Mouse (Mus musculus) bone marrow, adult 2 months (tissue): Measurements from ENCODE around the gene Rpl35. TPM values are rescaled to one million over a fixed set of nuclear protein-coding genes. Genes with fewer than 3 reads are reported as not detected.

ENCODE experiments used
- H3K27ac ChIP-seq: fragments of 200-500 bp; 2 replicates; pipeline ENCODE4 v1.5.1; 2012; ENCODE audit warnings: low read depth, mild to moderate bottlenecking, control low read depth, inconsistent platforms, low read length; ENCODE audit not compliant: control insufficient read depth, poor library complexity, insufficient read depth
- H3K4me1 ChIP-seq: fragments of 200-500 bp; 2 replicates; pipeline ENCODE4 v1.6.1; 2011; ENCODE audit warnings: low read length; ENCODE audit not compliant: control insufficient read depth, insufficient read depth
- H3K4me3 ChIP-seq: fragments of 200-500 bp; replicated peaks from 2 replicates; pipeline ENCODE3; 2011; ENCODE audit warnings: mild to moderate bottlenecking, low read depth, low read length, control low read depth; ENCODE audit not compliant: control insufficient read depth
- CTCF ChIP-seq: fragments of 200-500 bp; IDR thresholded peaks from 2 replicates; pipeline ENCODE4 v1.5.1; 2011; ENCODE audit warnings: low read length, control low read depth; ENCODE audit not compliant: control insufficient read depth, insufficient read depth
- POLR2A ChIP-seq: fragments of 200-500 bp; IDR thresholded peaks from 2 replicates; pipeline ENCODE4 v1.6.1; 2011; ENCODE audit warnings: low read depth, mild to moderate bottlenecking, control low read depth, low read length, borderline replicate concordance; ENCODE audit not compliant: control insufficient read depth
- WGBS: fragments of 180-500 bp; shearing (Covaris S2); methylation state at CpG from one replicate; pipeline ENCODE4 v1.1.7; 2018; 5-methylcytosine and 5-hydroxymethylcytosine counted together
- polyA plus RNA-seq: library from polyadenylated mRNA; stranded (reverse); fragments of >200 nt; gene quantifications from 2 replicates; pipeline ENCODE4 v1.2.4, GENCODE M21; 2011; ENCODE audit warnings: low replicate concordance; ENCODE audit not compliant: missing spikeins, insufficient read depth, insufficient read length

Rpl35 gene
- polyA plus RNA-seq, 1 experiment: 218 TPM

- Histone ChIP-seq H3K4me1 (peaks cover 5% of the 10 kb centered on the region), H3K27ac (peak overlapping the region; percentile 96), H3K4me3 (peak overlapping the region; percentile 88)
- WGBS: 2% methylated on average over 3 of the region's 3 CpGs
- no peak for TF ChIP-seq CTCF
- TF ChIP-seq POLR2A: no peak
Measured at GRCm38 (mm10) chr2:39008954-39009365, 3.5 kb upstream of the Rpl35 start.

GRCm38 (mm10) chr2:39008350-39008851 lies 3.0 kb upstream of the Rpl35 start:
- Histone ChIP-seq H3K4me1 (peaks cover 6% of the 10 kb centered on the region), H3K27ac (peak overlapping the region; percentile 96), H3K4me3 (peak overlapping the region; percentile 88)
- WGBS: under 1% methylated on average over 25 of the region's 25 CpGs
- TF ChIP-seq CTCF (no peak), POLR2A (no peak)

- H3K27ac ChIP-seq: peak overlapping the region; percentile 96
- H3K4me3 ChIP-seq: peak overlapping the region; percentile 88
- WGBS: under 1% methylated on average over 44 of the region's 44 CpGs
- H3K4me1 ChIP-seq: peaks cover 6% of the 10 kb centered on the region
- TF ChIP-seq POLR2A (peak; percentile 76; the same call in 1 of the 2 replicates), CTCF (no peak)
Measured at GRCm38 (mm10) chr2:39007865-39008264, 2.4 kb upstream of the Rpl35 start.

GRCm38 (mm10) chr2:39006149-39006730 lies 816 bp upstream of the Rpl35 start:
- Histone ChIP-seq H3K4me3 (no peak overlapping the region), H3K4me1 (peaks cover 5% of the 10 kb centered on the region), H3K27ac (no peak overlapping the region)
- TF ChIP-seq CTCF (no peak), POLR2A (no peak)
- 84% methylated on average over 14 of the region's 14 CpGs for WGBS

- under 1% methylated on average over 58 of the region's 58 CpGs for WGBS
- H3K4me1 ChIP-seq: peaks cover 5% of the 10 kb centered on the region
- TF ChIP-seq POLR2A (peak; percentile 58; the same call in 1 of the 2 replicates), CTCF (peak; percentile 3; the same call in 1 of the 2 replicates)
Measured at GRCm38 (mm10) chr2:39004880-39005435, 466 bp downstream of the Rpl35 start, which contains the start of gene Arpc5l. TSS of gene Arpc5l (plus strand) at chr2:39005348.

GRCm38 (mm10) chr2:39004372-39004771 lies 1.1 kb downstream of the Rpl35 start:
- Histone ChIP-seq H3K27ac (peak overlapping the region; percentile 16; the same call in 1 of the 2 replicates), H3K4me1 (peaks cover 3% of the 10 kb centered on the region)
- under 1% methylated on average over 11 of the region's 11 CpGs for WGBS

More at GRCm38 (mm10) chr2:39004880-39005435, 466 bp downstream of the Rpl35 start, which contains the start of gene Arpc5l:
- peak within 1 kb of the TSS; percentile 25 for H3K27ac ChIP-seq
- peak within 1 kb of the TSS; percentile 89 for H3K4me3 ChIP-seq

GRCm38 (mm10) chr2:39003512-39003911 lies 1.9 kb downstream of the Rpl35 start:
- WGBS: 42% methylated on average over 5 of the region's 5 CpGs
- no peak overlapping the region for H3K27ac ChIP-seq
- H3K4me3 ChIP-seq: peak overlapping the region; percentile 19
- H3K4me1 ChIP-seq: peaks cover 2% of the 10 kb centered on the region
- TF ChIP-seq CTCF (no peak), POLR2A (no peak)

More at GRCm38 (mm10) chr2:39004372-39004771, 1.1 kb downstream of the Rpl35 start:
- peak overlapping the region; percentile 89 for H3K4me3 ChIP-seq
- TF ChIP-seq CTCF (no peak), POLR2A (no peak)

- WGBS: 43% methylated on average over 8 of the region's 8 CpGs
- Histone ChIP-seq H3K4me1 (peaks cover 1% of the 10 kb centered on the region; the same call in 1 of the 2 replicates), H3K4me3 (no peak overlapping the region), H3K27ac (no peak overlapping the region)
- no peak for TF ChIP-seq POLR2A
- no peak for TF ChIP-seq CTCF
Measured at GRCm38 (mm10) chr2:39003106-39003505, 2.3 kb downstream of the Rpl35 start.

- TF ChIP-seq POLR2A: no peak
- TF ChIP-seq CTCF: no peak
- no peak overlapping the region for H3K4me3 ChIP-seq
- 86% methylated on average over 3 of the region's 3 CpGs for WGBS
- no peak overlapping the region for H3K27ac ChIP-seq
- H3K4me1 ChIP-seq: peaks cover 1% of the 10 kb centered on the region; the same call in 1 of the 2 replicates
Measured at GRCm38 (mm10) chr2:39001866-39002265, 3.6 kb downstream of the Rpl35 start.
